21 mouse cellular contexts compared by ENCODE assay signal in genomic region chr5:112941001-112941400, GRCm38 (mm10). TPM values are rescaled to one million over a fixed set of nuclear protein-coding genes. Genes with fewer than 3 reads are reported as not detected.
DNase-seq lines count a peak whose midpoint lies in the region; ATAC-seq and TF ChIP-seq lines count a peak whose summit lies in the region.
"Had no signal": no experiment of that assay in that cellular context is flagged by ENCODE, and none has a peak within 500 bp of the region (broad histone marks: within the 10 kb centered on the region; RNA-seq: fewer than 3 reads in every experiment).

No protein-coding gene starts in this region.

- H3K4me1 ChIP-seq in heart, embryonic 11.5 days (ENCODE audit: control insufficient read depth, insufficient read depth, low read length) = peaks cover 16% of the 10 kb centered on the region; the same call in 1 of the 2 replicates
- H3K4me1 ChIP-seq: intestine, embryonic 15.5 days had no signal

- H3K4me3 ChIP-seq in gastrocnemius, adult 2 months = no peak overlapping the region
- no peak overlapping the region for H3K4me3 ChIP-seq in heart, embryonic 11.5 days (ENCODE audit: low read depth, low read length)
- H3K4me3 ChIP-seq: embryonic facial prominence, embryonic 10.5 days; erythroblast, embryonic 14.5 days; forebrain, embryonic 12.5 days; heart, embryonic 10.5 days; hindbrain, embryonic 10.5 days; intestine, embryonic 15.5 days had no signal

- H3K27me3 ChIP-seq in heart, embryonic 11.5 days (ENCODE audit: control insufficient read depth, insufficient read depth, low read length) = no peaks in the 10 kb centered on the region
- H3K27me3 ChIP-seq: forebrain, embryonic 12.5 days; intestine, embryonic 15.5 days had no signal

- TF ChIP-seq CTCF in gastrocnemius, adult 2 months (IDR thresholded peaks at IDR 0.05) = no peak

- intact Hi-C loops in gastrocnemius, adult 2 months (cut with DNase I) = no loop called here
- intact Hi-C loops in gastrocnemius, postnatal 14 days (cut with DNase I; ENCODE audit: low total_unique reads) = no loop called here
- intact Hi-C loops in heart, postnatal 10 days (cut with DNase I) = no loop called here

- H3K4me2 ChIP-seq in heart, embryonic 11.5 days = no peak overlapping the region
- H3K4me2 ChIP-seq: forebrain, embryonic 12.5 days; hindbrain, embryonic 14.5 days; intestine, embryonic 15.5 days had no signal

- no peak overlapping the region for H3K27ac ChIP-seq in gastrocnemius, adult 2 months
- H3K27ac ChIP-seq in heart, embryonic 11.5 days (ENCODE audit: low read depth, low read length) = no peak overlapping the region
- H3K27ac ChIP-seq: heart, embryonic 10.5 days; hindbrain, embryonic 14.5 days; intestine, embryonic 15.5 days had no signal

- no peaks in the 10 kb centered on the region for H3K9me3 ChIP-seq in heart, embryonic 11.5 days (replicated peaks; ENCODE audit: control insufficient read depth, low read length)
- H3K9me3 ChIP-seq: embryonic facial prominence, embryonic 10.5 days; forebrain, embryonic 12.5 days; heart, embryonic 10.5 days; hindbrain, embryonic 10.5 days; intestine, embryonic 15.5 days had no signal

- peak; percentile 43 for DNase-seq in adrenal gland, postnatal 10 days
- DNase-seq in adrenal gland, adult (ENCODE audit: inconsistent age in 2 of 2, low spot score in 1 of 2) = no peak
- DNase-seq in gastrocnemius, adult 2 months = peak; percentile 34
- DNase-seq in gastrocnemius, postnatal 14 days = no peak
- peak; percentile 26 to 37 for DNase-seq in heart, postnatal 10 days
- DNase-seq in urinary bladder, postnatal 4 days (ENCODE audit: low spot score in 2 of 2) = no peak
- DNase-seq: cerebellum, adult 18-20 months; cerebellum, postnatal 10 days; gastrocnemius, postnatal 25 days; kidney, adult 18-20 months had no signal

- WGBS in heart, embryonic 11.5 days (ENCODE audit: insufficient replicate concordance) = 89% methylated on average over 12 of the region's 12 CpGs

- H3K9ac ChIP-seq in heart, embryonic 11.5 days (ENCODE audit: low read depth, low read length) = no peak overlapping the region
- H3K9ac ChIP-seq: forebrain, embryonic 12.5 days; hindbrain, embryonic 14.5 days; intestine, embryonic 15.5 days had no signal

- H3K36me3 ChIP-seq in heart, embryonic 11.5 days (ENCODE audit: control insufficient read depth, insufficient read depth, low read length) = no peaks in the 10 kb centered on the region; the same call in 1 of the 2 replicates
- H3K36me3 ChIP-seq: forebrain, embryonic 12.5 days had no signal

- no peak for ATAC-seq in heart, embryonic 11.5 days (replicated peaks; ENCODE audit: insufficient number of reproducible peaks, low FRiP score, low TSS enrichment)
- ATAC-seq: forebrain, embryonic 16.5 days; intestine, embryonic 15.5 days had no signal

RNA-seq across cellular contexts. Expression of gene Myo18b, which starts 44.8 kb away (rescaled TPM):
- total RNA-seq in adrenal gland, postnatal 10 days (2021) = 10 to 100 TPM in 1 of 2 experiments, 1 to 10 TPM in 1; 6.4 to 20.1 TPM
- 100 to 1,000 TPM; 319 to 413 TPM for total RNA-seq in gastrocnemius, adult 2 months (2021)
- 100 to 1,000 TPM; 409 to 424 TPM for total RNA-seq in gastrocnemius, postnatal 14 days (2021)
- total RNA-seq in heart, postnatal 10 days (2021) = 100 to 1,000 TPM; 222 to 227 TPM
- polyA plus RNA-seq in heart, embryonic 11.5 days (2014; fragmentation: Nextera tagmentation; extraction: Ambion mirVana) = 22.2 and 26.3 TPM in 2 replicates
- total RNA-seq: MEL had no signal
- polyA plus RNA-seq: C2C12; erythroblast, embryonic 14.5 days had no signal

Comparison
In these comparisons a context has a peak if more than half of its experiments do, and no peak if none do; other contexts are left out.
1. DNase-seq: peak in adrenal gland, postnatal 10 days (single experiment), gastrocnemius, adult 2 months (single experiment) and heart, postnatal 10 days (2 of 2); none in adrenal gland, adult (0 of 2), gastrocnemius, postnatal 14 days (single experiment) and urinary bladder, postnatal 4 days (0 of 2).
2. RNA of gene Myo18b, which starts 44.8 kb away (total RNA-seq): 409 to 424 TPM in gastrocnemius, postnatal 14 days, 319 to 413 TPM in gastrocnemius, adult 2 months and 222 to 227 TPM in heart, postnatal 10 days; 6.4 to 20.1 TPM in adrenal gland, postnatal 10 days; every median in the first group is over 10 times any median in the second.